Mouse (Mus musculus) liver, adult 2 months (tissue): ENCODE results near the gene Arap2.

Experiments
- CTCF ChIP-seq: fragments of 200-500 bp; IDR thresholded peaks from 2 replicates; pipeline ENCODE4 v1.5.1; 2011; ENCODE audit warnings: low read depth, low read length, control low read depth
- POLR2A ChIP-seq: fragments of 200-500 bp; IDR thresholded peaks from 2 replicates; pipeline ENCODE4 v1.6.1; 2011; ENCODE audit warnings: low read length, control low read depth; ENCODE audit not compliant: insufficient read depth; ENCODE audit errors: extremely low read depth

DNA sequence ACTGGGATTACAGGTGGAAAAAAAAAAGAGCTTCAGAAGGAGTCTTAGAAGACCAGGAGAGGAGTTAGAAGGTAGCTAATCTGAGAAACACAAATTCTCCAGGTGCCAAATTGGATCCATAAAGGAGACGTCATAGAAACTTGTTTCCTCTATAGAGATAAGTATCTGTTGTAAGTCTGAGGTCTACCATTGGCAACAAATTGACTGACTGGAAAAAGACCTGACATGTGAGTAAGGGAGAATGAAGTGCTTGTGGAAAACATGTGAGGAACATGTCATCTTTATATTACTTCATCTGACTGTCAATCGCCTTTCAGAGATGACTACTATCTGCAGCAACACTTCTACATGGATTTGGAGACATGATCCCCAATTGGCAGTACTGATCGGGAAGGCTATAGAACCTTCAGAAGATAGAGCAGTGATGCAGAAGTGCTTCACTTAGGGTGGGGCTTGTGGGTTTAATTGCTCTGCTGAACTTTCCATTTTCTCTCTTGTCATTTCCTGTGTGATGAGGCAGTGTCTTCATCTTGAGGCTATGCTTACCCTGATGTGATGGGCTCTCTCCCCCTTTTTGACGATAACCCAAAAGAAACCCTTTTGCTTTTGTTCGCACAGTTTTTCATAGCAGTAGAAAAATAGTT is 25.1 kb upstream of the Arap2 start:
- TF ChIP-seq POLR2A, result no peak
- TF ChIP-seq CTCF, result no peak
